Mouse (Mus musculus) c-Kit-positive CD71-positive TER-119-positive erythroid progenitor cells, embryonic 14.5 days (primary cell): ENCODE results near the gene Lmnb2.

ENCODE experiments used
- DNase-seq: peaks from one replicate; pipeline ENCODE4 v3.0.0-alpha.2; 2013; ENCODE audit warnings: low spot score

Lmnb2 gene

GRCm38 (mm10) chr10:80900318-80901247 is 17.5 kb downstream of the Lmnb2 start, which contains the start of gene Timm13:
Gene Timm13, minus strand, starts transcription at chr10:80900969.
- DNase-seq, result peak; percentile 99

GRCm38 (mm10) chr10:80899591-80900317 is 18.3 kb downstream of the Lmnb2 start:
- no peak for DNase-seq

- no peak for DNase-seq
Observed at GRCm38 (mm10) chr10:80899074-80899473, 19.0 kb downstream of the Lmnb2 start.

GRCm38 (mm10) chr10:80897861-80898510 is 20.1 kb downstream of the Lmnb2 start:
- DNase-seq, result no peak

- no peak for DNase-seq
Observed at GRCm38 (mm10) chr10:80896581-80897485, 21.2 kb downstream of the Lmnb2 start.

- DNase-seq, result no peak
Observed at GRCm38 (mm10) chr10:80895697-80896096, 22.3 kb downstream of the Lmnb2 start.

GRCm38 (mm10) chr10:80895100-80895499 is 22.9 kb downstream of the Lmnb2 start:
- no peak for DNase-seq

GRCm38 (mm10) chr10:80887181-80887580 is 30.9 kb downstream of the Lmnb2 start:
- no peak for DNase-seq

- DNase-seq, result peak; percentile 74
Observed at GRCm38 (mm10) chr10:80881301-80881700, 36.7 kb downstream of the Lmnb2 start.

- no peak for DNase-seq
Observed at GRCm38 (mm10) chr10:80880901-80881300, 37.1 kb downstream of the Lmnb2 start.

- peak; percentile 84 for DNase-seq
Observed at GRCm38 (mm10) chr10:80880131-80880641, 37.9 kb downstream of the Lmnb2 start.

- no peak for DNase-seq
Observed at GRCm38 (mm10) chr10:80876594-80876993, 41.5 kb downstream of the Lmnb2 start.

GRCm38 (mm10) chr10:80876028-80876427 is 42.0 kb downstream of the Lmnb2 start:
- DNase-seq, result peak; percentile 67

GRCm38 (mm10) chr10:80874035-80874434 is 44.0 kb downstream of the Lmnb2 start:
- DNase-seq, result no peak

- DNase-seq, result no peak
Observed at GRCm38 (mm10) chr10:80871581-80871980, 46.5 kb downstream of the Lmnb2 start, which contains the start of gene Tmprss9. Gene Tmprss9, plus strand, starts transcription at chr10:80871848.

- DNase-seq, result no peak
Observed at GRCm38 (mm10) chr10:80870993-80871392, 47.1 kb downstream of the Lmnb2 start.

- DNase-seq, result no peak
Observed at GRCm38 (mm10) chr10:80864446-80864845, 53.6 kb downstream of the Lmnb2 start.

- no peak for DNase-seq
Observed at GRCm38 (mm10) chr10:80862305-80862704, 55.7 kb downstream of the Lmnb2 start.

- DNase-seq, result peak; percentile 92
Observed at GRCm38 (mm10) chr10:80858350-80858935, 59.6 kb downstream of the Lmnb2 start.

GRCm38 (mm10) chr10:80857848-80858247 is 60.2 kb downstream of the Lmnb2 start:
- DNase-seq, result peak; percentile 60

- no peak for DNase-seq
Observed at GRCm38 (mm10) chr10:80857386-80857785, 60.7 kb downstream of the Lmnb2 start.
